ENCODE assay signal across 1 mouse cellular context in the genomic region with DNA sequence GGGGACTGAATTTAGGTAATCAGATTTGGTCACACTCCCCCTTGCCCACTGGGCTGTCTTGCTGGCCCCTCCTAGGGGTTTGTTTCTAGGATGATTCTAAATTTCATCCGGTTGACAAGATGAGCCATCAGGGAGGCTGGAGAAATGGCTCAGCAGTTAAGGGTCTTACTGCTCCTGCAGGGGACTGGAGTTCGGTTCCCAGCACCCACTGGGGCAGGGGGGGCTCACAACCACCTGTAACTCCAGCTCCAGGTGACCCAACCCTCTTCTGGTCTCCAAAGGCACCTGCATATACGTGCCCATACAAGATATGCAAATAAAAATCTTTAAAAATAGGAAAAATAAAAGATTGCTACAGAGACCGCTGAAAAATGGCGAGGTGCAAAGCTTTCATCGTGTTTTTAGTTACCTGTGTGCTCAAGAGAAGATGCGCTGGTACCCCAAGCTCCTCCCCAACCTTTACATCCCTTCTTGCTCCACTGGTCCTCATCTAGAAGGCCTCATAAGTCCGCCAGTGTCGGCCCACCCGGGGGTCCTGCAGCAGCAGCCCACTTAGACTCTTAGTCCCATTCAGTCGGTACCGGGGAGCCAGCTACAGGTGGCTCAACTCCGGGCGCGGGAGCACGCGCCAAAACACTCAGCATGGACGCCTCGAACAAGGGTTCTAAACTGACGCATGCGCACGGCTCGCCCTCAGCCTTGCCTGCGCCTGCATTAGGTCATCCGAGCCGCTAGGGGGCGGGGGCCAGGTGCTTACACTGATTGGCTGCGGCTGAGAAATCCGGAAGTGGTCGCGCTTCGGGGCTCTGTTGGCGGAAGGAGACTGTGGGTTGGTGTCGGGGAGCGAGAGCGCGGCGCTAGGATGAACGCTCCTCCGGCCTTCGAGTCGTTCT.
TF ChIP-seq lines count a peak whose summit lies in the region.

A gene (plus strand): TSS at position 741 of the 893 bp plus-strand sequence.

TF ChIP-seq in CH12.LX, 34 proteins besides CTCF, POLR2A, EP300 and RAD21 (continued from another document):
- peak; percentile 92 for TF ChIP-seq TCF12 (IDR thresholded peaks at IDR 0.05; ENCODE audit: low read depth, low read length)
- no peak for TF ChIP-seq MAFK (IDR thresholded peaks at IDR 0.05; ENCODE audit: insufficient replicate concordance, low read length)
- no peak for TF ChIP-seq RCOR1 (conservative IDR thresholded peaks at IDR 0.05; ENCODE audit: low read depth, low read length)
- peak; percentile 73; the same call in 1 of the 2 replicates for TF ChIP-seq TBP (conservative IDR thresholded peaks at IDR 0.05; ENCODE audit: low read depth, low read length)
- TF ChIP-seq MAZ (IDR thresholded peaks at IDR 0.05; ENCODE audit: low read depth, low read length) = no peak
- no peak for TF ChIP-seq JUN (IDR thresholded peaks at IDR 0.05; ENCODE audit: insufficient read depth, low read depth, low read length)
- no peak for TF ChIP-seq JUND (conservative IDR thresholded peaks at IDR 0.05; ENCODE audit: low read depth, low read length)
- no peak for TF ChIP-seq ZC3H11A (IDR thresholded peaks at IDR 0.05; ENCODE audit: low read depth, low read length)
- peak; percentile 97 for TF ChIP-seq ELF1 (IDR thresholded peaks at IDR 0.05; ENCODE audit: low read depth, low read length)
- TF ChIP-seq PAX5 (IDR thresholded peaks at IDR 0.05; ENCODE audit: low read length) = no peak
- TF ChIP-seq SMC3 (IDR thresholded peaks at IDR 0.05; ENCODE audit: low read depth, low read length) = no peak; the same call in 1 of the 2 replicates
- peak; percentile 87 for TF ChIP-seq MEF2A (IDR thresholded peaks at IDR 0.05; ENCODE audit: borderline replicate concordance, low read depth, low read length)
- no peak; the same call in 1 of the 2 replicates for TF ChIP-seq IRF4 (IDR thresholded peaks at IDR 0.05; ENCODE audit: low read depth, low read length)
- TF ChIP-seq ZKSCAN1 (IDR thresholded peaks at IDR 0.05; ENCODE audit: borderline replicate concordance, low read depth, low read length) = no peak
- TF ChIP-seq NRF1 (IDR thresholded peaks at IDR 0.05; ENCODE audit: low read depth, low read length) = peak; percentile 100
- TF ChIP-seq CHD2 (IDR thresholded peaks at IDR 0.05; ENCODE audit: low read length) = no peak
- TF ChIP-seq KAT2A (IDR thresholded peaks at IDR 0.05; ENCODE audit: insufficient replicate concordance, low read length) = peak; percentile 77; the same call in 1 of the 2 replicates
- peak; percentile 94 for TF ChIP-seq HCFC1 (IDR thresholded peaks at IDR 0.05; ENCODE audit: low read depth, low read length)
- no peak; the same call in 1 of the 2 replicates for TF ChIP-seq ZMIZ1 (IDR thresholded peaks at IDR 0.05; ENCODE audit: low read depth, low read length)
- TF ChIP-seq NELFE (IDR thresholded peaks at IDR 0.05; ENCODE audit: low read depth, low read length) = peak; percentile 97
- TF ChIP-seq MAX (IDR thresholded peaks at IDR 0.05; ENCODE audit: low read length) = peak; percentile 79; the same call in 1 of the 2 replicates
- no peak for TF ChIP-seq USF1 (IDR thresholded peaks at IDR 0.05; ENCODE audit: low read depth, low read length)
- no peak for TF ChIP-seq ETS1 (conservative IDR thresholded peaks at IDR 0.05; ENCODE audit: low read depth, low read length)
- no peak; the same call in 1 of the 2 replicates for TF ChIP-seq BHLHE40 (IDR thresholded peaks at IDR 0.05; ENCODE audit: low read depth, low read length)
- peak; percentile 98 for TF ChIP-seq GABPA (IDR thresholded peaks at IDR 0.05; ENCODE audit: insufficient replicate concordance, low read depth, low read length)
- peak; percentile 24; the same call in 1 of the 2 replicates for TF ChIP-seq POLR2AphosphoS2 (IDR thresholded peaks at IDR 0.05; ENCODE audit: low read depth, low read length)
- TF ChIP-seq MYC (IDR thresholded peaks at IDR 0.05; ENCODE audit: low read depth, low read length) = peak; percentile 48; the same call in 1 of the 2 replicates
- no peak for TF ChIP-seq UBTF (IDR thresholded peaks at IDR 0.05; ENCODE audit: low read depth, low read length)
- no peak; the same call in 1 of the 2 replicates for TF ChIP-seq USF2 (conservative IDR thresholded peaks at IDR 0.05; ENCODE audit: low read depth, low read length)
- peak; percentile 92 for TF ChIP-seq SIN3A (IDR thresholded peaks at IDR 0.05; ENCODE audit: low read length)
